In genomic region chr9:123215621-123216440, GRCm38 (mm10) we compare ENCODE assay signal across 10 mouse cellular contexts. TPM values are rescaled to one million over a fixed set of nuclear protein-coding genes. Genes with fewer than 3 reads are reported as not detected.
DNase-seq lines count a peak whose midpoint lies in the region; ATAC-seq and TF ChIP-seq lines count a peak whose summit lies in the region.
"Had no signal": no experiment of that assay in that cellular context is flagged by ENCODE, and none has a peak within 500 bp of the region (broad histone marks: within the 10 kb centered on the region; RNA-seq: fewer than 3 reads in every experiment).

Cdcp1 (minus strand) TSS chr9:123216038.

- no peaks in the 10 kb centered on the region for H3K36me3 ChIP-seq in heart, embryonic 11.5 days (ENCODE audit: control insufficient read depth, insufficient read depth, low read length)
- H3K36me3 ChIP-seq in forebrain, embryonic 12.5 days (replicated peaks): no peaks in the 10 kb centered on the region
- H3K36me3 ChIP-seq in kidney, postnatal 0 days (ENCODE audit: insufficient read depth, low read length): no peaks in the 10 kb centered on the region

- H3K27ac ChIP-seq in heart, embryonic 11.5 days (ENCODE audit: low read depth, low read length): no peak within 1 kb of the TSS
- H3K27ac ChIP-seq in forebrain, embryonic 12.5 days: no peak within 1 kb of the TSS
- H3K27ac ChIP-seq in kidney, postnatal 0 days: peak within 1 kb of the TSS; percentile 52
- H3K27ac ChIP-seq: macrophage had no signal

- TF ChIP-seq CTCF in kidney, postnatal 0 days (IDR thresholded peaks at IDR 0.05; ENCODE audit: low read depth): no peak

- no peak; the same call in 1 of the 2 replicates for ATAC-seq in heart, embryonic 11.5 days (replicated peaks; ENCODE audit: insufficient number of reproducible peaks, low FRiP score, low TSS enrichment)
- no peak for ATAC-seq in forebrain, embryonic 12.5 days (ENCODE audit: low FRiP score)
- peak; percentile 90 for ATAC-seq in kidney, postnatal 0 days (replicated peaks; ENCODE audit: low FRiP score, low read depth)

- no peaks in the 10 kb centered on the region for H3K9me3 ChIP-seq in heart, embryonic 11.5 days (replicated peaks; ENCODE audit: control insufficient read depth, low read length)
- H3K9me3 ChIP-seq in forebrain, embryonic 12.5 days: no peaks in the 10 kb centered on the region
- no peaks in the 10 kb centered on the region for H3K9me3 ChIP-seq in kidney, postnatal 0 days (replicated peaks; ENCODE audit: low read length)

- H3K9ac ChIP-seq in heart, embryonic 11.5 days (ENCODE audit: low read depth, low read length): 0 out of 2 replicates have a peak within 1 kb of the TSS, but pooled peaks have one; percentile 40
- H3K9ac ChIP-seq in forebrain, embryonic 12.5 days: no peak within 1 kb of the TSS
- peak within 1 kb of the TSS; percentile 59 for H3K9ac ChIP-seq in kidney, postnatal 0 days (ENCODE audit: low read depth, low read length)

- peak within 1 kb of the TSS; percentile 33 for H3K4me3 ChIP-seq in heart, embryonic 11.5 days (ENCODE audit: low read depth, low read length)
- peak within 1 kb of the TSS; percentile 27 for H3K4me3 ChIP-seq in forebrain, embryonic 12.5 days (replicated peaks)
- peak within 1 kb of the TSS; percentile 40 for H3K4me3 ChIP-seq in kidney, postnatal 0 days (replicated peaks; ENCODE audit: low read depth, low read length)

- H3K27me3 ChIP-seq in heart, embryonic 11.5 days (ENCODE audit: control insufficient read depth, insufficient read depth, low read length): peaks cover 25% of the 10 kb centered on the region
- H3K27me3 ChIP-seq in forebrain, embryonic 12.5 days: peaks cover 32% of the 10 kb centered on the region
- H3K27me3 ChIP-seq in kidney, postnatal 0 days (ENCODE audit: insufficient read depth, low read length): no peaks in the 10 kb centered on the region
- H3K27me3 ChIP-seq: CH12.LX had no signal

- peaks cover 11% of the 10 kb centered on the region for H3K4me1 ChIP-seq in heart, embryonic 11.5 days (ENCODE audit: control insufficient read depth, insufficient read depth, low read length)
- H3K4me1 ChIP-seq in forebrain, embryonic 12.5 days: peaks cover 5% of the 10 kb centered on the region; the same call in 1 of the 2 replicates
- H3K4me1 ChIP-seq in kidney, postnatal 0 days (replicated peaks; ENCODE audit: insufficient read depth, low read length): no peaks in the 10 kb centered on the region

- DNase-seq in heart, adult 18-20 months: no peak
- DNase-seq in kidney, postnatal 0 days (ENCODE audit: low spot score): peak; percentile 32
- peak; percentile 39 for DNase-seq in lung, postnatal 14 days
- peak; percentile 38 to 52 for DNase-seq in urinary bladder, postnatal 36 days (ENCODE audit: low spot score in 2 of 2)
- DNase-seq in layer of hippocampus, adult 11-12 months (ENCODE audit: low spot score): no peak
- DNase-seq in right cerebral cortex, adult 18-20 months: no peak

- H3K4me2 ChIP-seq in heart, embryonic 11.5 days: peak within 1 kb of the TSS; percentile 73
- peak within 1 kb of the TSS; percentile 50 for H3K4me2 ChIP-seq in forebrain, embryonic 12.5 days
- peak within 1 kb of the TSS; percentile 61 for H3K4me2 ChIP-seq in kidney, postnatal 0 days (ENCODE audit: low read length)

- WGBS in heart, embryonic 11.5 days (ENCODE audit: insufficient replicate concordance): 5% methylated on average over 45 of the region's 45 CpGs
- 6% methylated on average over 40 of the region's 45 CpGs for WGBS in forebrain, embryonic 12.5 days
- WGBS in kidney, postnatal 0 days: 12% methylated on average over 40 of the region's 45 CpGs

RNA-seq across cellular contexts. Expression of gene Cdcp1, which starts in this region (rescaled TPM):
- 0.32 and 0.49 TPM in 2 replicates for polyA plus RNA-seq in heart, embryonic 11.5 days (2014; fragmentation: Nextera tagmentation; extraction: Ambion mirVana)
- under 1 TPM; 0.17 to 0.36 TPM for total RNA-seq in heart, adult 18-20 months (2021)
- polyA plus RNA-seq in forebrain, embryonic 12.5 days (2016; fragmentation: Nextera tagmentation; extraction: Ambion mirVana): 0.73 and 0.77 TPM in 2 replicates
- polyA plus RNA-seq in kidney, postnatal 0 days (2015; fragmentation: Nextera tagmentation; extraction: Ambion mirVana): 6.8 and 7.4 TPM in 2 replicates
- polyA plus RNA-seq: macrophage had no signal

Comparison
In these comparisons a context has a peak if more than half of its experiments do, and no peak if none do; other contexts are left out.
1. DNase-seq: peak in kidney, postnatal 0 days (single experiment), lung, postnatal 14 days (single experiment) and urinary bladder, postnatal 36 days (2 of 2); none in heart, adult 18-20 months (0 of 2), layer of hippocampus, adult 11-12 months (single experiment) and right cerebral cortex, adult 18-20 months (single experiment).
2. Peak in every context shown above with its lines, with median percentiles within 50 percentile points of each other: H3K4me2 ChIP-seq and H3K4me3 ChIP-seq.